Mouse (Mus musculus): Measurements from ENCODE around the gene Gm10665. TPM values are rescaled to one million over a fixed set of nuclear protein-coding genes. Genes with fewer than 3 reads are reported as not detected.
"Not testable (repeated sequence)": the region's sequence is repeated elsewhere in the genome, so short reads cannot be mapped to it uniquely, and the experiment has no call there.

The Gm10665 gene
- not detected for total RNA-seq (2021)
- long read RNA-seq, experiment 1: 0 reads
- long read RNA-seq, experiment 2: 0 reads

GRCm38 (mm10) chr7:22463975-22464374, at the start of gene Gm10665:
Gene Gm10665, minus strand, starts transcription at chr7:22464075.
- not testable (repeated sequence) for DNase-seq (ENCODE audit: low spot score in 2 of 2)

- DNase-seq (ENCODE audit: low spot score in 2 of 2): not testable (repeated sequence)
These were observed 35.7 kb upstream of the Gm10665 start, which contains the start of gene Vmn1r151 for GRCm38 (mm10) chr7:22499578-22499977. Gene Vmn1r151, minus strand, starts transcription at chr7:22499678.

GRCm38 (mm10) chr7:22438129-22438528, 25.7 kb downstream of the Gm10665 start, which contains the start of gene Vmn1r149:
Gene Vmn1r149, minus strand, starts transcription at chr7:22438229.
- not testable (repeated sequence) for DNase-seq (ENCODE audit: low spot score in 2 of 2)

- not testable (repeated sequence) for DNase-seq (ENCODE audit: low spot score in 2 of 2)
These were observed 50.6 kb downstream of the Gm10665 start, which contains the start of gene Vmn1r148 for GRCm38 (mm10) chr7:22413283-22413682. Gene Vmn1r148, plus strand, starts transcription at chr7:22413583.

Other genes starting within 250 kb of the Gm10665 start
- gene Gm8453, start 234.6 kb downstream of the Gm10665 start, total RNA-seq (2021): not detected
- not detected for gene Gm4187, start 134.4 kb downstream of the Gm10665 start, total RNA-seq (2021)
- not detected for gene Gm8660, start 93.0 kb downstream of the Gm10665 start, total RNA-seq (2021)
- gene Vmn1r148, start 50.5 kb downstream of the Gm10665 start, total RNA-seq (2021): not detected
- gene Vmn1r149, start 25.8 kb downstream of the Gm10665 start, total RNA-seq (2021): not detected
- not detected for gene Vmn1r151, start 35.6 kb upstream of the Gm10665 start, total RNA-seq (2021)
- not detected for gene Vmn1r152, start 58.9 kb upstream of the Gm10665 start, total RNA-seq (2021)
- gene Gm8677, start 70.8 kb upstream of the Gm10665 start, total RNA-seq (2021): not detected
- gene Gm4201, start 101.3 kb upstream of the Gm10665 start, total RNA-seq (2021): not detected
- gene Gm4565, start 124.1 kb upstream of the Gm10665 start, total RNA-seq (2021): not detected
- not detected for gene Vmn1r155, start 193.9 kb upstream of the Gm10665 start, total RNA-seq (2021)
- gene Gm8693, start 228.2 kb upstream of the Gm10665 start, total RNA-seq (2021): not detected